Mouse (Mus musculus): ENCODE measurements around the gene Zfp184. TPM values are rescaled to one million over a fixed set of nuclear protein-coding genes. Genes with fewer than 3 reads are reported as not detected.

Gene Zfp184
- total RNA-seq, 2 experiments from 2014 or later: 2.6 to 5.2 TPM

Small RNA genes within 50 kb of the gene (microRNA-seq; reads per million reads assigned to microRNA genes)
- gene Gm44456 (0.63 to 2.1 reads per million in 2 experiments), gene Mir1983 (897 to 980 reads per million in 2 experiments)

Other genes with a start within 250 kb of the Zfp184 start
- gene Olfr1359, start 247.0 kb upstream of the Zfp184 start, total RNA-seq (2021): not detected
- 10 to 100 TPM; 20.4 to 37.0 TPM for gene Hist1h2bl, start 229.0 kb upstream of the Zfp184 start, total RNA-seq (2021)
- 10 to 100 TPM; 37.8 to 44.6 TPM for gene Hist1h2ai, start 228.7 kb upstream of the Zfp184 start, total RNA-seq (2021)
- gene Hist1h3h, start 227.4 kb upstream of the Zfp184 start, total RNA-seq (2021): 10 to 100 TPM; 57.9 to 69.3 TPM
- 1 to 10 TPM; 4.3 to 6.2 TPM for gene Hist1h2bm, start 223.1 kb upstream of the Zfp184 start, total RNA-seq (2021)
- gene Hist1h4j, start 210.0 kb upstream of the Zfp184 start, total RNA-seq (2021): 10 to 100 TPM; 15.7 to 17.9 TPM
- gene Hist1h4k, start 194.6 kb upstream of the Zfp184 start, total RNA-seq (2021): 100 to 1,000 TPM; 266 to 292 TPM
- 10 to 100 TPM; 13.2 to 18.7 TPM for gene Hist1h2ak, start 191.3 kb upstream of the Zfp184 start, total RNA-seq (2021)
- 10 to 100 TPM in 1 of 2 experiments, 1 to 10 TPM in 1; 5.4 to 10.8 TPM for gene Hist1h2bn, start 191.0 kb upstream of the Zfp184 start, total RNA-seq (2021)
- gene Hist1h1b, start 164.5 kb upstream of the Zfp184 start, total RNA-seq (2021): 1 to 10 TPM; 6.4 to 8.5 TPM
- gene Hist1h3i, start 161.7 kb upstream of the Zfp184 start, total RNA-seq (2021): 10 to 100 TPM; 56.6 to 72.6 TPM
- 1 to 10 TPM in 1 of 2 experiments, not detected in 1; 2.6 TPM for gene Hist1h2an, start 157.9 kb upstream of the Zfp184 start, total RNA-seq (2021)
- gene Hist1h2bp, start 157.6 kb upstream of the Zfp184 start, total RNA-seq (2021): 10 to 100 TPM in 1 of 2 experiments, 1 to 10 TPM in 1; 7.8 to 11.4 TPM
- 10 to 100 TPM; 49.4 to 52.0 TPM for gene Hist1h2bq, start 134.9 kb upstream of the Zfp184 start, total RNA-seq (2021)
- 10 to 100 TPM in 1 of 2 experiments, not detected in 1; 19.5 TPM for gene Hist1h2ao, start 134.6 kb upstream of the Zfp184 start, total RNA-seq (2021)
- gene Hist1h4m, start 133.3 kb upstream of the Zfp184 start, total RNA-seq (2021): 100 to 1,000 TPM; 229 to 282 TPM
- gene Hist1h4n, start 112.9 kb upstream of the Zfp184 start, total RNA-seq (2021): 10 to 100 TPM; 29.3 to 57.3 TPM
- gene Hist1h2ap, start 111.6 kb upstream of the Zfp184 start, total RNA-seq (2021): 10 to 100 TPM; 34.7 to 45.0 TPM
- 10 to 100 TPM; 49.6 to 51.2 TPM for gene Hist1h2br, start 111.4 kb upstream of the Zfp184 start, total RNA-seq (2021)
- gene Pom121l2, start 36.1 kb downstream of the Zfp184 start, total RNA-seq (2021): not detected
- under 1 TPM; 0.25 to 0.42 TPM for gene Prss16, start 64.6 kb downstream of the Zfp184 start, total RNA-seq (2021)
- 10 to 100 TPM; 11.4 to 25.4 TPM for gene Hist1h2ah, start 90.5 kb downstream of the Zfp184 start, total RNA-seq (2021)
- 10 to 100 TPM; 30.5 to 35.2 TPM for gene Hist1h2bk, start 90.8 kb downstream of the Zfp184 start, total RNA-seq (2021)
- 10 to 100 TPM; 72.6 to 72.8 TPM for gene Hist1h4i, start 96.3 kb downstream of the Zfp184 start, total RNA-seq (2021)
- gene Hist1h2ag, start 97.8 kb downstream of the Zfp184 start, total RNA-seq (2021): 10 to 100 TPM; 13.7 to 21.6 TPM
- 10 to 100 TPM; 12.5 to 16.9 TPM for gene Hist1h2bj, start 98.1 kb downstream of the Zfp184 start, total RNA-seq (2021)
- gene Vmn1r188, start 139.3 kb downstream of the Zfp184 start, total RNA-seq (2021): not detected
- gene Vmn1r189, start 160.7 kb downstream of the Zfp184 start, total RNA-seq (2021): not detected
- gene Vmn1r191, start 238.9 kb downstream of the Zfp184 start, total RNA-seq (2021): not detected
- not detected for gene Vmn1r192, start 246.0 kb downstream of the Zfp184 start, total RNA-seq (2021)